Mouse (Mus musculus) hindbrain, embryonic 13.5 days (tissue): Measurements from ENCODE around the gene Gabrp. TPM values are rescaled to one million over a fixed set of nuclear protein-coding genes. Genes with fewer than 3 reads are reported as not detected.

ENCODE experiments used
- ATAC-seq: fragments of 200-750 bp; cut with Nextera tagmentation; 2 replicates; pipeline ENCODE4 v1.8.0; 2017; ENCODE audit warnings: moderate TSS enrichment; ENCODE audit not compliant: low FRiP score
- H3K27ac ChIP-seq: fragments of 300-500 bp; sonication (generic); 2 replicates; pipeline ENCODE4 v1.5.1; 2015; ENCODE audit warnings: inconsistent platforms, mild to moderate bottlenecking, moderate library complexity
- H3K27me3 ChIP-seq: fragments of 300-500 bp; sonication (generic); 2 replicates; pipeline ENCODE4 v1.6.1; 2015; ENCODE audit warnings: mild to moderate bottlenecking, inconsistent platforms
- H3K36me3 ChIP-seq: fragments of 300-500 bp; sonication (generic); 2 replicates; pipeline ENCODE4 v1.6.1; 2015; ENCODE audit warnings: mild to moderate bottlenecking, inconsistent platforms
- H3K4me1 ChIP-seq: fragments of 300-500 bp; sonication (generic); replicated peaks from 2 replicates; pipeline ENCODE4 v1.6.1; 2015; ENCODE audit warnings: inconsistent platforms
- H3K4me2 ChIP-seq: fragments of 300-500 bp; sonication (generic); 2 replicates; pipeline ENCODE4 v1.6.1; 2015; ENCODE audit warnings: inconsistent platforms, mild to moderate bottlenecking, moderate library complexity
- H3K4me3 ChIP-seq: fragments of 300-500 bp; sonication (generic); 2 replicates; pipeline ENCODE4 v1.5.1; 2015; ENCODE audit warnings: mild to moderate bottlenecking, inconsistent platforms
- H3K9ac ChIP-seq: fragments of 300-500 bp; sonication (generic); 2 replicates; pipeline ENCODE4 v1.6.1; 2015; ENCODE audit warnings: mild to moderate bottlenecking, inconsistent platforms
- H3K9me3 ChIP-seq: fragments of 300-500 bp; sonication (generic); 2 replicates; pipeline ENCODE4 v1.6.1; 2016; ENCODE audit warnings: inconsistent platforms
- whole genome bisulfite sequencing: fragments of 180-500 bp; shearing (Covaris S2); methylation state at CpG from one replicate; pipeline ENCODE4 v1.1.7; 2015; 5-methylcytosine and 5-hydroxymethylcytosine counted together
- polyA plus RNA-seq: library from polyadenylated mRNA; unstranded; fragments of >200 nt; fragmentation: Nextera tagmentation; extraction: Ambion mirVana; gene quantifications from 2 replicates; pipeline ENCODE4 v1.2.1, GENCODE M21; 2015

Gabrp gene
- polyA plus RNA-seq, 1 experiment from 2014 or later = not detected

DNA sequence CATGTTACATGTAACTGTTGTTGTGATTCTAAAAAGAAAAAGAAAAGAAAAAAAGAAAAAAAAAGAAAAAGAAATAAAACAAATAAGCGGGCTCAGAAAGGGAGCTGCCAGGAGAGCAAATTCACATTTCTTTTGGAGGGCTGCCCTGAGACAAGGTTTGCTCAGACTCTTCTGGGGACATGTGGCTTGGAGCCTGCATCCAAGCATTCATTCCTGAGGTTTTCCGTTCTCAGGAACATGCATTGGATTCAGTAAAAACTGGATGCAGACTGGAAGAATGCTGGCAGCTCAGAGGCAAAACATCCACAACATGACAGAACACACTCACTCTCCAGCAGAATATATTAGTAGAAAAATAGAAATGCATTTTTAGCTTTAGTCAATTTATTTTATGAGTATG, 14.8 kb downstream of the Gabrp start:
- 86% methylated on average over 2 of the region's 2 CpGs for WGBS
- Histone ChIP-seq H3K9ac (no peak overlapping the region), H3K4me1 (no peaks in the 10 kb centered on the region), H3K27ac (no peak overlapping the region), H3K36me3 (no peaks in the 10 kb centered on the region), H3K4me3 (no peak overlapping the region), H3K4me2 (no peak overlapping the region), H3K9me3 (no peaks in the 10 kb centered on the region), H3K27me3 (no peaks in the 10 kb centered on the region)
- no peak for ATAC-seq

DNA sequence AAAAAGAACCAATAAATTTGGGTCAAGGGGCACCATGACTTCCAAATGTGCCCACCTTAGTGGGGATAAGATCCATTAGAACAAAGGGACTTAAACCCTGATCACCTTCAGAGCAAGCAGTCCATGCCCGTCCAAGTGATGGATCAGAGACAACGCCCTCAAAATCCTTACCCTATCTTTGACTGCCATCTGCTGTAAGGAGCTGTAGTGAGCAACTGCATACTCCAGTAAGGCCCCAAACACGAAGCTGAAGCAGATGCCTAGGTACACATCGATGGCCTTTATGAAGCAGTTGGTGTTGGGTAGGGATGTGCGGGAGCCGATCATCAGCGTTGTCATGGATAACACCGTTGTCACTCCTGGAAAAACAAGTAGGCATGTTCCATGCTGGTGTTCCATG, 24.6 kb downstream of the Gabrp start:
- Histone ChIP-seq H3K36me3 (no peaks in the 10 kb centered on the region), H3K4me3 (no peak overlapping the region), H3K27ac (no peak overlapping the region), H3K4me2 (no peak overlapping the region), H3K4me1 (no peaks in the 10 kb centered on the region), H3K9ac (no peak overlapping the region), H3K27me3 (no peaks in the 10 kb centered on the region), H3K9me3 (no peaks in the 10 kb centered on the region)
- 83% methylated on average over 8 of the region's 8 CpGs for WGBS
- no peak for ATAC-seq

DNA sequence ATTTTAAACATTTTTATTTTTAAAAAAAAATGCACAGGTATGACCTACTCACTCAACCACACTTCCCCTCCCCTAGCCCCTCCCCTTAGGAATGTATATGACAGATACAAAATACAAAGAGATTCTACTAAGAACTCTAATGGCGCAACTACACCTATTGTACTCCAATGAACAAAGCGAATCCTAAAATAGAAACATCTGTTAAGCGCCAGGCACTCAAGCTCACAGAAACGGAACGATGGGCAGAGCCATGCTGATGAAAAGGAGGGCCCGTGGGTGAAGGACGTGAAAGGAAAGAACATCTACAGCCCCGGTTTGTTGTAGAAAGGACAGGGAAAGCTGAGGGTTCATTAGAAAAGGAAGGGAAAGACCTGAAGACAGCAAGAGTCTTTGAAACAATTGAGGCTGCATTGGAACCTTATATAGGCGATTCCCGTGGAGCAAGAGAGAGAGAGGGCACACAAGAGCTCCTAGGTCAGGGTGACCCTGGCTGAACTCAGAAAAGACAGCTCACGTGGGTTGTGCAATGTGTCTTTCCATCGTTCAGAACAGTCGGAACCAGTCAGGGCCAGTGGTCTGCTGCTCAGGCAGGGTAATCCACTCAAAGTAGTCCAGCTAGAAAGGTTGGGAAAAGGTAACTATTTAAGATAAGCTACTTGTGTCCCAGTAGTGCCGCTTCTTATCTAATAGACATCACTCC, 27.7 kb downstream of the Gabrp start:
- no peaks in the 10 kb centered on the region for H3K4me1 ChIP-seq
- H3K4me3 ChIP-seq = no peak overlapping the region
- H3K36me3 ChIP-seq = no peaks in the 10 kb centered on the region
- 75% methylated on average over 14 of the region's 14 CpGs for WGBS
- no peak overlapping the region for H3K4me2 ChIP-seq
- no peak overlapping the region for H3K9ac ChIP-seq
- H3K27ac ChIP-seq = no peak overlapping the region
- no peaks in the 10 kb centered on the region for H3K9me3 ChIP-seq
- ATAC-seq = no peak
- H3K27me3 ChIP-seq = no peaks in the 10 kb centered on the region

DNA sequence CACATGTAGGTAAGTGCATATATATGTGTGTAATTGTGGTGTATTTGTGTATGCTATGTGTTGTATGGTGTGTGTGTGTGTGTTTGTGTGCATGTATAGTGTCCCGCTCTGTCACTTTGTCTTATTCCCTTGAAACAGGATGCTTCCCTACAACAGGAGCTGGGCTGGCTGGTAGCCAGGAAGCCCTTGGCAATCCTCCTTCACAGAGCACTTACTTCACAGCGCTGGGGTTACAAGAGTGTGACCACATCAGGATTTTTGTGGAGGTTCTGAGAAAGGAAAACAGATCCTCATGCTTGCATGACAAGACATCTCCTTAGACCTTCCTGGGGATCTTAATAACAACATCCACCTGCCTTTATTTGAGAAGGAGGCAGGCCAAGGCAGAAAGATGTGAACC, 31.4 kb downstream of the Gabrp start:
- H3K4me3 ChIP-seq = no peak overlapping the region
- no peaks in the 10 kb centered on the region for H3K36me3 ChIP-seq
- H3K27me3 ChIP-seq = no peaks in the 10 kb centered on the region
- no peaks in the 10 kb centered on the region for H3K4me1 ChIP-seq
- H3K9me3 ChIP-seq = no peaks in the 10 kb centered on the region
- no peak for ATAC-seq
- no peak overlapping the region for H3K27ac ChIP-seq
- 81% methylated on average over 2 of the region's 2 CpGs for WGBS
- no peak overlapping the region for H3K9ac ChIP-seq
- no peak overlapping the region for H3K4me2 ChIP-seq

DNA sequence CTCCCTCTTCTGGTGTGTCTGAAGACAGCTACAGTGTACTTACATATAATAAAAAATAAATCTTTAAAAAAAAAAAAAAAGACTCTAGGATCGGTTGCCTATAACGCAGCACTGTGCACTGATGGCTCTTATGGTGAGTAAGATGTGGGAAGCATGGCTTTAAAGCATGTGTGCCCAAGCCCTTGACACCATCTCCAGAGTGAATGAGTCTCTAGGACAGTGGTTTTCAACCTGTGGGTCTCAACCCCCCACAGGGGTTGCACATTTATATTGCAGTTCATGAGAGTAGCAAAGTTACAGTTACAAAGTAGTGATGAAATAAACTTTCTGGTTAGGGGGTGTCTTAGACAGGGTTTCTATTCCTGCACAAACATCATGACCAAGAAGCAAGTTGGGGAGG, 33.8 kb downstream of the Gabrp start:
- no peaks in the 10 kb centered on the region for H3K4me1 ChIP-seq
- H3K4me3 ChIP-seq = no peak overlapping the region
- no peaks in the 10 kb centered on the region for H3K27me3 ChIP-seq
- no peak for ATAC-seq
- H3K27ac ChIP-seq = no peak overlapping the region
- no peaks in the 10 kb centered on the region for H3K9me3 ChIP-seq
- 91% methylated on average over 2 of the region's 2 CpGs for WGBS
- no peaks in the 10 kb centered on the region for H3K36me3 ChIP-seq
- no peak overlapping the region for H3K4me2 ChIP-seq
- no peak overlapping the region for H3K9ac ChIP-seq

DNA sequence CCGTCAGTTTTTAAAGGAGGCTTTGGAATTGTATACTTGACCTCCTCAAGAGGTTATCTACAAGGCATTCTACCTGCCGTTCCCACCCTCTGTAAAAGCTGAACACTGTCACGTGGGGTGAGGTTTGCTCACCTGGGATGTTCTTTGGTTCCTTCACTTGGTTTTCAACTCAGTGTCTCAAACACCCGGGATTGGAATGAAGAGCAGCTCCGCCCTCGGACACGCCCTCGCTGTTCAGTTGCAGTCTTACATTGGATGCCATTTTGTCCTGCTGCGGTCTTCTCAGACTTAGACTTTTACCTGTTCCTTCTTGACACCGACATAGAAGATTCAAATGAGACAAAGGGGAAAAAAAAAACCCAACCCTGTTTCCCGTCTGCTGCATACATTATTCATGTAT, 34.6 kb downstream of the Gabrp start:
- Histone ChIP-seq H3K4me1 (no peaks in the 10 kb centered on the region), H3K27me3 (no peaks in the 10 kb centered on the region), H3K4me3 (no peak overlapping the region), H3K9me3 (no peaks in the 10 kb centered on the region), H3K9ac (no peak overlapping the region), H3K27ac (no peak overlapping the region), H3K36me3 (no peaks in the 10 kb centered on the region), H3K4me2 (no peak overlapping the region)
- 68% methylated on average over 11 of the region's 11 CpGs for WGBS
- no peak for ATAC-seq

DNA sequence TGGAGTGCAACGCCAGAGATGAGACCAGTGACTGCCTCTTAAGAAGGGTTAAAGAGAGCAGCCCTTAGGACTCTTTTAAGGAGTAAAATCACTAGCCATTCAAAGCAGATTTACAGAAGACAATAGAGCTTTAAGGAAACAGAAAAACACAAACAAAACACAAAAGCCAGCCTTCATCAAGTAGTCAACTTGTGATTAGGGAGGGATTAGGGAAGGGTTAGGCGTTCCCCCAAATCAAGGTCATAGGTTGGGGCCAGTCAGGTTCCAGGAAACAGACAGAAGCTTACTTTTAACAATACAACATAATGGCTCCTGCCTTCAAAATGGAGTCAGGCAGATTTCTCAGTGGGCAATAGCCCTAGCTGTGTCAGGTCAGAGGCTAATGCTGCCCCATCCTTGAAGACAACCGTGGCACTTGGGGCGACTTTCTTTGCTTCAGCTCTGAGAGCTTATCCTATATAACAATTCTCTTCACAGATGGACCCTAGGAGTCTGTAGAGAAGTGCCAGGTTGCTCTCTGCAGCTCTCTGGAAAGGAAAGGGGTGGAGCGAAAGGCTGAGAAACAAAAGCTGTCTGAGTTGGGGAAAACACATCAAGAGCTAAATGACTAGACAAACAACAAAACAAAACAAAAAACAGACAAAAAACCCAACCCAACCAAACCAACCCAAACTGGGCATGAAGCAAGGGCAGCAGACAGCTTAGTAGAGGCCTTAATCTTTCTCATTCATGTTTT, 41.2 kb downstream of the Gabrp start:
- no peak overlapping the region for H3K27ac ChIP-seq
- no peaks in the 10 kb centered on the region for H3K27me3 ChIP-seq
- 78% methylated on average over 5 of the region's 5 CpGs for WGBS
- H3K9me3 ChIP-seq = no peaks in the 10 kb centered on the region
- H3K4me1 ChIP-seq = no peaks in the 10 kb centered on the region
- no peak overlapping the region for H3K4me2 ChIP-seq
- ATAC-seq = no peak
- H3K9ac ChIP-seq = no peak overlapping the region
- H3K36me3 ChIP-seq = no peaks in the 10 kb centered on the region
- no peak overlapping the region for H3K4me3 ChIP-seq

DNA sequence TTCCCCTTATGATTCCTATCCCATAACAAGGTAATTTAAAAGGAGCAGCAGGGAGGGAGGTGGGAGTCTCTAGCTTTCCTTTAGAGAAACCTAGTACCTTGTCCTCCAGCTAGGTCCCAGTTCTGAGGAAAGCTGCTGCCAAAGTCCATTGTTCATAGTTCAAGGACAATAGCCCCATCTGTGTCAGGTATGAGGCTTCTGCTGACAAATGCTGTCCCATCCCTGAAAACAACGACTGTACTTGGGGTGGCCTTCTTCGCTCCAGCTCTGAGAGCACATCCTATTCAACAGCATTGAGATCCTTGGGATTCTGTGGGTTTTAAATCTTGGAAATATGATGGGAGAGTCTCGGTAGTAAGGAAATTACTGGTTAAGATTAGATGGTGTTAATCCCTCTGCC, 42.1 kb downstream of the Gabrp start:
- Histone ChIP-seq H3K27me3 (no peaks in the 10 kb centered on the region), H3K4me3 (no peak overlapping the region), H3K27ac (no peak overlapping the region), H3K4me1 (no peaks in the 10 kb centered on the region), H3K36me3 (no peaks in the 10 kb centered on the region), H3K4me2 (no peak overlapping the region), H3K9ac (no peak overlapping the region), H3K9me3 (no peaks in the 10 kb centered on the region)
- no peak for ATAC-seq
- 93% methylated on average over 3 of the region's 3 CpGs for WGBS

DNA sequence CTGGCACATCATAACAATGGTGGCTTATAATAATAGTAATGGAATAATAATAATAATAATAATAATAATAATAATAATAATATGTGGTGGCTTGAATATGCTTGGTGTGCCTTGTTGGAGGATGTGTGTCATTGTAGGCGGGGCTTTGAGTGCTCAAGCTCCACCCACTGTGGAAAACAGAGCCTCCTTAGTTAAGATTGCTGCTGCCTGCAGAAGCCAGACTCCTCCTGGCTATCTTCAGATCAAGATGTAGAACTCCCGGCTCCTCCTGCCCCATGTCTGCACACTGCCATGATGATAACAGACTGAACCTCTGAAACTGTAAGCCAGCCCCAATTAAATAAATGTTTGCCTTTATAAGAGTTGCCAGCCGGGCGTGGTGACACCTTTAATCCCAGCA, 44.2 kb downstream of the Gabrp start:
- 92% methylated on average over 4 of the region's 4 CpGs for WGBS
- H3K27me3 ChIP-seq = no peaks in the 10 kb centered on the region

DNA sequence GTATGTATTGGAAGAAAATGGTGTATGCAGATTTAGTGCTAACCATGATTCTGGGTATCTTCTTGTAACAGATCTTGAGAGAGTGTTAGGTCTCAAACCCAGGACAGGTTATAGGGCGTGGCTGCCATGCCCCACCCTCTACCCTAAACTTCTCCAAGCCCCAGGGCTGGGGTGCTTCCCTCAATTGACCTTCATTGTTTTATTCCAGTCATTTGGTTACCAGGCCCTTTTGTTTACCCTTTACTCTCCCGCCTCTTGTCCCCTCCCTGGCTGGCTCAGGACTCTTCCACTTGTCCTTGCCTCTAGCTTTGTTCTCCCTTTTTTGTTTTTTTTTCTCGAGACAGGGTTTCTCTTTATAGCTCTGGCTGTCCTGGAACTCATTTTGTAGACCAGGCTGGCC, 45.2 kb downstream of the Gabrp start:
- WGBS = 66% methylated on average over 3 of the region's 3 CpGs
- no peaks in the 10 kb centered on the region for H3K4me1 ChIP-seq

More for the DNA sequence above, 44.2 kb downstream of the Gabrp start:
- Histone ChIP-seq H3K36me3 (no peaks in the 10 kb centered on the region), H3K4me1 (no peaks in the 10 kb centered on the region), H3K9me3 (no peaks in the 10 kb centered on the region), H3K9ac (no peak overlapping the region), H3K4me3 (no peak overlapping the region), H3K4me2 (no peak overlapping the region), H3K27ac (no peak overlapping the region)
- no peak for ATAC-seq

DNA sequence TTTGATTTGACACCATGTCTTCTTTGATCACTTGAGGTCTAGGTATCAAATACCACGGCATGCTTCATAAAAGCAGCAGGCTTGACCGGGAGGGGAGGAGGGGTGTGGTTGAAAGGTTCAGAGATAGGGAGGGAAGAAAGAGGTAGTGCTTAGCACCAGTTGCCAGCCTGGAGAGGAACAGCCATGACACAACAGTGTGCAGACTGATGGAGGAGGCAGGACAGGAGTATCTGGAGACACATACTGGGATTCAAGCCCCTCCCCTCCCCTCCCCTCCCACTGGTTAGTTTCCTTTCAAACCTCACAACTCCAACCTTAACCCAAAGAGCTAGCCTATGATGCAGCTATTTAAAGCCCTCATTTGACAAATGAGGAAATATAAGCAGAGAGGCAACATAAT, 49.2 kb downstream of the Gabrp start:
- H3K4me1 ChIP-seq = 0 out of 2 replicates have a peak, but pooled peaks cover 2% of the 10 kb centered on the region
- 74% methylated on average over 2 of the region's 2 CpGs for WGBS
- no peak overlapping the region for H3K27ac ChIP-seq
- no peaks in the 10 kb centered on the region for H3K9me3 ChIP-seq
- no peak for ATAC-seq
- H3K4me2 ChIP-seq = no peak overlapping the region
- no peaks in the 10 kb centered on the region for H3K36me3 ChIP-seq
- no peak overlapping the region for H3K9ac ChIP-seq
- no peak overlapping the region for H3K4me3 ChIP-seq
- H3K27me3 ChIP-seq = no peaks in the 10 kb centered on the region

More for the DNA sequence above, 45.2 kb downstream of the Gabrp start:
- H3K4me2 ChIP-seq = no peak overlapping the region
- H3K9ac ChIP-seq = no peak overlapping the region
- no peak overlapping the region for H3K4me3 ChIP-seq
- ATAC-seq = no peak
- no peak overlapping the region for H3K27ac ChIP-seq
- no peaks in the 10 kb centered on the region for H3K27me3 ChIP-seq
- no peaks in the 10 kb centered on the region for H3K36me3 ChIP-seq
- no peaks in the 10 kb centered on the region for H3K9me3 ChIP-seq

DNA sequence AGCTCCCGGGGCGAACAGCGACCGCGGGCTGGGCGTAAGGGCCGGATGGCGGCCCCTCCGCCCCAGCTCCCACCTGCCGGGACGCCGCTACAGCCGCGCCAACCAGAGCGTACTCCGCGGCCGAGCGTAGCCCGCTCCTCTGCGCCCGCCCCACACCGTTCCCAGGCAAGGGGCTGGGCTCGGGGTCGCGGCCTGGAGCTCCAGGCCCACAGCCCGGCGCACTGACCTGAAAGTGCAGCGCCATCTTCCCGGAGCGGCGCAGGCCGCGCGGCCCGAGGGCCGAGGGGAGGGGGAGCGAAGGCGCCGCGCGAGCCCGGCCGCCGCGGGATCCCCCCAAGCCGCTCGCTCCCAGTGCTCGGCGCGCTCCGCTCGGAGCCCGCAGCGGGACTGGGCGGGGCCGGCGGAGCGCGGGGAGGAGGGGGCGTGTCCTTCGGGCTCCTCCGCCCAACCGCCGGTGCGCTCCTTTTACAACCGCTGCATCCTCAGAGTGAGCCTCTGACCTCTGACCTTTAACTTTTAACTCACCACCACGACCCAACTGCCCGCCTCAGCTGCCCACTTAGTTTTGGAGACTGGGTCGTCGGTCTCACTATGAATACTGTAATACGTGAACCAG, 65.3 kb downstream of the Gabrp start, which contains the start of gene Ranbp17:
Ranbp17 (minus strand) TSS at position 371 of the 616 bp plus-strand sequence.
- peaks cover 8% of the 10 kb centered on the region for H3K4me1 ChIP-seq
- H3K27me3 ChIP-seq = no peaks in the 10 kb centered on the region
- no peaks in the 10 kb centered on the region for H3K36me3 ChIP-seq
- peak within 1 kb of the TSS; percentile 94 for H3K27ac ChIP-seq
- H3K9me3 ChIP-seq = no peaks in the 10 kb centered on the region
- H3K4me3 ChIP-seq = peak within 1 kb of the TSS; percentile 90
- under 1% methylated on average over 61 of the region's 72 CpGs for whole genome bisulfite sequencing
- peak within 1 kb of the TSS; percentile 94 for H3K9ac ChIP-seq
- H3K4me2 ChIP-seq = peak within 1 kb of the TSS; percentile 61
- ATAC-seq = peak; percentile 90
